Mouse (Mus musculus): ENCODE data around the gene BC049352. TPM values are rescaled to one million over a fixed set of nuclear protein-coding genes. Genes with fewer than 3 reads are reported as not detected.

BC049352 gene
- under 1 TPM in 1 of 2 experiments, not detected in 1; 0.44 TPM for total RNA-seq (2023)

GRCm38 (mm10) chr9:45181770-45182169, at the start of gene BC049352:
BC049352 (plus strand) TSS chr9:45182007.

DNA sequence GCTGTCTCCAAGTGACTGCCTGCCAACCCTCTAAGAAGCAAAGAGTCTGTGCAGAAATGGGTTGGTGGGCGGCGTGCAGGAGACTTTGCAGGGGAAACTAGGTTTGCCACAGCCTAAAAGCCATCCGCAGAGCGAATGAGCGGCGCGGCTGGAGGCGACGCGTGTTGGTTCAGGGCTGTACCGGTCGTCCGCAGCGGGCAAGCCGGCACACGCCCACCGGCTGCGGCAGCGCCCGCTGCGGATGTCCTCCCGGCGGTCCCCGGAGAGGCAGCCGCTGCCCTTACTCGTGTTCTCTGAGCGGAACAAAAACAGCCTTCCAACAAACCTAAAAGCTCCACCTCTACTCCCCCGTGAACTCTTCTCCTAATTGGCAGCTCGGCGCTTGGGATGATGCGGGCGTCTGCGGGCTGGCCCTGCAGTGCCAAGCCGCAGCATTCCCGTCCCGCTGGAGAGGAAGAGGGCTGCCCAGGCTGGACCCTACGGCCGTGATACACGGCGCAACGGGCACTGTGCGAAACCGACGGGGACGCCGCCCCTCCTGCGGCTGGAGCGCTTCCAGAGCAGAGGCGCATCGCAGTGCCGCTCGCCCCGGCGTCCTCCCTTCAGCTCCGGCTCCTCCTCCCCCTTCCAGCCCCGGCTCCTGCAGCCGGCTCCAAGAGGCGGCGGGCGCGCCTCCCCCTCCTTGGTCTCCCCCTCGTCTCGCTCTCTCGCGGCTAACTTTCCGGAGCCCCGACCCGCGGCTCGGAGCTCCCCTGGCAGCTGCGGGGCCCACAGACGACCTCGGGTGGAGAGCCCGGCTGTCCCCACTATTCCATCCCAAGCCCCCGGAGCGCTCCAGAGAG, 43.4 kb upstream of the BC049352 start, which contains the start of gene Scn4b:
Scn4b (plus strand) TSS at position 205 of the 842 bp plus-strand sequence.

GRCm38 (mm10) chr9:45203797-45204410, 22.1 kb downstream of the BC049352 start, which contains the start of gene Tmprss4:
Tmprss4 (minus strand) TSS chr9:45204092.

DNA sequence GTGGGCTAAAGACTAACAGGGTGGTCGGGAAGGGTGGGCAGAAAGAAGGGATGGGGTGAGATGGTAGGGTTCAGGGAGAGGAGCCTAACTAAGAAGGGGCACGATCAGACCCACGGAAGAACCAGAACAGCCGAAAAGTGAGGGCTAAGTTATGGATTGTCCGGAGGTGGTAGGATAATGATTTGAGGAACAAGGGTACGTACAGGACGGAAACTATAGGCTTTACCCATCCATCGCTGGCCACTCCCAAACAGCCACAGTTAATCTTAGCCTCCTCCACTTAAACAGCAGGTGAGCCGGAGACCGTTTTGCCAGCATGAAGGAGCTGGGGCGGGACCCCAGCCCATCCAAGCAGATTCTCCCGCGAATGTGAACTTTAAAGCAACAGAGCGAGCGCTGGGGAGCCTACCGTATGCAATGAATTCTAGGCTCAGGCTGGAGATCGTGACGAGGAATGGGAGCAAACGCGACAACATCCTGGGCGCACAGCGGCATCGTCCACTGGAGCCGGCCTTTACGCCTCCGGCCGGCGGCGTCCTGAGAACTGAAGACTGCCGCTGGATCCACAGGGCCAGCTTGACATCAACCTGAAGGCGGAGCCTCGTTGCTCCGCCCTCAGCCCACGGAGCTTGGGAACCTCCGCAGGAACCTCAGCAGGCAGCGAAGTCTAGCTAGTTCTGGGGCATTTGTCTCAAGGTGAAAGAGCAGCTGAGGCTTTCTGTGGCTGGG, 87.0 kb downstream of the BC049352 start, which contains the start of gene Il10ra:
Il10ra (minus strand) TSS at position 553 of the 729 bp plus-strand sequence.

Other genes with a start within 250 kb of the BC049352 start
- 100 to 1,000 TPM in 1 of 2 experiments, 10 to 100 TPM in 1; 97.0 to 130 TPM for gene Ube4a, start 216.4 kb upstream of the BC049352 start, total RNA-seq (2023)
- 100 to 1,000 TPM; 492 to 549 TPM for gene Cd3g, start 201.6 kb upstream of the BC049352 start, total RNA-seq (2023)
- gene Cd3d, start 200.2 kb upstream of the BC049352 start, total RNA-seq (2023): 100 to 1,000 TPM; 523 to 573 TPM
- 100 to 1,000 TPM; 887 to 950 TPM for gene Cd3e, start 172.4 kb upstream of the BC049352 start, total RNA-seq (2023)
- under 1 TPM in 1 of 2 experiments, not detected in 1; 0.74 TPM for gene Mpzl2, start 142.2 kb upstream of the BC049352 start, total RNA-seq (2023)
- gene Mpzl3, start 126.8 kb upstream of the BC049352 start, total RNA-seq (2023): 10 to 100 TPM; 11.8 to 14.3 TPM
- gene Jaml, start 102.8 kb upstream of the BC049352 start, total RNA-seq (2023): 10 to 100 TPM; 17.5 to 22.2 TPM
- under 1 TPM; 0.35 to 0.50 TPM for gene Scn2b, start 64.2 kb upstream of the BC049352 start, total RNA-seq (2023)
- not detected for gene Scn4b, start 43.6 kb upstream of the BC049352 start, total RNA-seq (2023)
- not detected for gene Tmprss4, start 22.1 kb downstream of the BC049352 start, total RNA-seq (2023)
- 10 to 100 TPM; 20.2 to 24.7 TPM for gene Il10ra, start 87.1 kb downstream of the BC049352 start, total RNA-seq (2023)
- gene Tmprss13, start 137.1 kb downstream of the BC049352 start, total RNA-seq (2023): under 1 TPM; 0.18 to 0.61 TPM
- gene Fxyd6, start 188.2 kb downstream of the BC049352 start, total RNA-seq (2023): under 1 TPM in 1 of 2 experiments, not detected in 1; 0.50 TPM
- not detected for gene Fxyd2, start 217.7 kb downstream of the BC049352 start, total RNA-seq (2023)
- gene Dscaml1, start 244.6 kb downstream of the BC049352 start, total RNA-seq (2023): not detected